Mouse (Mus musculus): ENCODE measurements around the gene St8sia4.

St8sia4 gene

DNA sequence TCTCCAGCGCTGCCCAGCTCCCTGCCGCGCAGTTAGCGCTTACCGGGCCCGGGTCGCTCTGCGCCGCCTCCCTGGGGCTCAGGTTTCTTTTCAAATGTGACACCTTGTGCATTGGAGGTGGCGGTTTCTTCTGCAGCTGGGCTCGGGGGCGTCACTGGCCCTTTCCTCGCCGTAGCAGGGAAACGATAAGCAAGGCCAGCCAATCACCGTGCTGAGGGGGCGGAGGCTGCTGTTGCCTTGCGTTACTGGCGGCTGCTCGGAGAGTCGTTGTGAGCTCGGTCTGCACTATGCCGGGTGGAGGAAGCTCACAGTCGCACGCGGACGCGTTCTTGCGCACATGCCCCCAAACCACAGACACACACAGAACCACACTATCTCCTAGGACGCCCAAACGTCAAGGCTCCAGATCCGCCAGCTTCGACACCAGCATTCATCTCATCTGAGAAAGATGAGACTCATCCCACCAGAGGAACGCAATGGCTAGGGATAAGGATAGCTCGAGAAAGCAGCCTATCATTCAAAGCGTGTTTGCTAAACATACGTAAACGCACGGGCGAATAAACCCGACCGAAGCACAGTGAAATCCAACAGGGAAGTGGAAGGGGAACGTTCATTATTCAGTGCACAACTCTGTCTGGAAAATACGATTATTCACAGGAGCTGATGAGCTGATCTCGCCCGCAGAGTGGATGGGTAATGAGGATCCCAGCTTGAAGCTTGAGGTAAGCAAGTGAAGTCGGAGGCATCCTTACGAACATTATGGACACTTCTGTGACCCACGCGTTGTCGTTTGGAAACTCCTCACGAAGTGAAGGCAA is at the start of gene St8sia4:
St8sia4 (minus strand) TSS at position 137 of the 818 bp plus-strand sequence.
- no peak for DNase-seq (ENCODE audit: low read depth, low spot score)

DNA sequence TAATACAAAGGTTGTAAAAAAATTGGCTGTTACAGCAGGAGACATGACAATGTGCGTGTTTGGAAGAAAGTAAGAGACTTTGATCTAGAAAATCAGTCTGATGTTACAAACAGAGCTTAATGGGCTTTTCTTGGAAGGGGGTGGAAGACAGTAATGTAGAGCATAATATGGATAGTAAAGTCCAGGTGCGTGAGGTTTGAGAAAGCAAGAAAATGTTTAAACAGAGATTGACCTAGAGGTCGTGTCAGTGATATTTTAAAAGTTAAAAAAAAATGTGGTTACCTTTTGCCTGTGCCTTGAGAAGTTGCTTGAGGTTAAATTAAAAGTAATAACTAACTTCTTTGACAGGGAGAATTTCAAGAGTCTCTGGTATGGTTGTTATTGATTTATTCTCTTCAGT is 41.8 kb upstream of the St8sia4 start:
- no peak for DNase-seq (ENCODE audit: low read depth, low spot score)

DNA sequence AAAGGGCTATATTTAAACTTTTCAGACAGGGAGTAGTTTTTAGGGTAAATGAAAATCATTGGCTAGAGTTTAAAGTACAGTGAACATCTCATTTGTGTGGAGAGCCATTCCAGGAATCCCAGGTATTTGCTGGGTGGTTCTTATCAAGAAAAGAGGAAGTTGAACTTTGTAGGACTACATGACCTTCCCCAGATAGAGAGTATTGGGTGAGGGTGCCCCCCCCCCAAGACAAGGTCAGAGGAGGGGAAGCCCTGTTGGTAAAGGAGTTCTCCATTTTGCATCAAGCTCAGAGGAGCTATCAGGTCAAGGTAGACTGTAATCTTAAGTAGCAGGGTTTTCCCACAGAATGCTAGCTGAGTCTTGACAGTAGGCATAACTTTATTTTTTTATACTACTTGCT is 32.5 kb upstream of the St8sia4 start:
- no peak for DNase-seq (ENCODE audit: low read depth, low spot score)

DNA sequence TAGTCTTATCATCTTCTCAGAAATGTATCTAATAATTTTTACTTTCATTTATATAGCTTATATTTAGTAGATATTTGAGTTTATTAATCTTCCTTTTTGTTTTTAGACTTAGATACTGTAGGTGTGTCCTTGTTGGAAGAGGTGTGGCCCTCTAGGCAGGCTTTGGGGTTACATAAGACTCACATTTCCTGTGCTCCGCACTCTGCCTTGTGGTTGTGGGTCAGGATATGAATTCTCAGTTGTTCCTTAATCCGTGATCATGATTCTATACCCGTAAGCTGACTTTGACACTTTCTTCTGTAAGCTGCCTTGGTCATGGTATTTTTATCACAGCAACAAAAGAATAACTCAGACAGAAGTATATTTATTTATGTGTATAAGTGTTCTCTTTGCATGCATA is 6.7 kb upstream of the St8sia4 start:
- no peak for DNase-seq (ENCODE audit: low read depth, low spot score)

DNA sequence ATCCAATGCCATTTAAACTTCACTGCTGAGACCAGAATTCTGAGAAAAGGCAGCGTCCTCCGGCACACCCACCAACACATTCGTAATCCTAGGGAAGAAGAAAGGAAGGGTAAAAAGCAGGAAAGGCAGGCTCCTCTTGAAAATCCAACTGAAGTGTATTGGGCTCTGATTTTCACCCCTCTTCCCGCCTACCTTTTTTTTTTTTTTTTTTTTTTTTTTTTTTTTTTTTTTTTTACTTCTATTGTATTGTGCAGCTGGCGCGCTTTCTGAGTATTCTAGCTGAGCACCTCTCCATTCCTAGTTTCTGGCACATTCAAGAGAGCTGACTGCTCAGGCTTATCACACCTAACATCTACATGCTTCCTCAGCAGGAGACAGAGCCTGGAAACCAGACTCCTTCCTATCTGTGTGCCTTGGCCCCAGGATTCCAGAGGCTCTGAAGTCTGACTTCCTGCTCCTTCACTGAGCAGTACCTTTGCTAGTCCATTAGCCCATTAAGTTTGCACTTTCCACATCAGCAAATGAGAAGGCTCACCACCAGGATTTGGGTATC is 958 bp upstream of the St8sia4 start:
- DNase-seq (ENCODE audit: low read depth, low spot score) = no peak

DNA sequence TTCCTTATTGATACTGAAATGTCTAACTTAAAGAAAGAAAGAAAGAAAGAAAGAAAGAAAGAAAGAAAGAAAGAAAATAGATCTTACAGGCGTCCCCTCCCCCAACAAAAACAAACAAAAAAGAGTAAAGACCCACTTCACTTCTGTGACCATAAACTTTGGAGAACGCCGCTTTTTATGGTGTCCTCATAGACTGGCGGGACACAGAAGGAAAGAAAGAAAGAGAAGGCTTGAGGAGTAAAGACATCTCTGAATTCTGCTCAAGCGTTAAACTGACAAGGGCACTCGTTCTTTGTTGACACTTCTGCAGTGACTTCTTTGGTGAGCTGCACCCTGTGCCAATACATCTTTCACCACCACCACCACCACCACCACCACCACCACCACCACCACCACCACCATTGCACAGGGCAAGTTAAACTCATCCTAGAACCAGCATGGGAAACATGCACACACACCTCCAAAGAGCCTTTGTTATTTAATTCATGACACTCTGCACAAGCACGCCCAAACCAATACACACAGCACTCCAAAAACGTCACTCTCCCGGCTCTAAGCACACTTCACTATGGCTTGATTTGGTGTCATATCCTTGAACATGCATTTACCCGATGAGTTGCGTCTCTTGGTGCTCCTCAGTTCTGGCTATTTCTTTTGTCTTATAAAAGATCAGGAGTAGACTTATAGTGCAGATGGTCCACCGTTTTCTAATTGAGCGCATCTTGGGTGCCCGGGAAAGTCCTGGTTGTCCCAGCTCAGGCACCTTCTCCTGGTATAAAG is 640 bp downstream of the St8sia4 start:
- DNase-seq (ENCODE audit: low read depth, low spot score) = no peak

DNA sequence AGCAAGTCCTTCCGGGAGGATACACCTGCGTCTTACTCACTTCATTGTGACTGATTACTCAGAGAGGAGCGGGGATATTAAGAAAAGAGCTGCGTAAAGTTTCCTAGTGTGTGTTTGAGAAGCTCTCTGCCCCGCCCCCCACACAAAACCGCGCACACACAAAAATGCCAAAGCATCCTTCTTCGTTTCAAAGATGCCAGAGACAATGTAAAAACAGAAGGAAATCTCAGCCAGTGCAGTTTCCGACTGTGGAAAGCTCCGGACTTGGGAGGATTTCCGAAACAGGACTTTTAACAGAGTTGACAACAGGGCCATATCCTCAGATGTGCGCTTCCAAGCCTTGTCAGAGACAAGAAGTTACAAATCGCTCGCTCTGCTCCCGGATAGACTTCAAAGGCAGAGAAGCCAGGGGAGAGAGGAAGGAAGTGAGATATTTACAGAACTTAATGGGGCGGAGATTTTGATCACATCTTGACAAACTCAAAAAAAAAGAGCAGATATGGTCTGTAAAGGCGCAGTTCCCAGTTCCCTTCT is 1.4 kb downstream of the St8sia4 start:
- DNase-seq (ENCODE audit: low read depth, low spot score) = no peak

DNA sequence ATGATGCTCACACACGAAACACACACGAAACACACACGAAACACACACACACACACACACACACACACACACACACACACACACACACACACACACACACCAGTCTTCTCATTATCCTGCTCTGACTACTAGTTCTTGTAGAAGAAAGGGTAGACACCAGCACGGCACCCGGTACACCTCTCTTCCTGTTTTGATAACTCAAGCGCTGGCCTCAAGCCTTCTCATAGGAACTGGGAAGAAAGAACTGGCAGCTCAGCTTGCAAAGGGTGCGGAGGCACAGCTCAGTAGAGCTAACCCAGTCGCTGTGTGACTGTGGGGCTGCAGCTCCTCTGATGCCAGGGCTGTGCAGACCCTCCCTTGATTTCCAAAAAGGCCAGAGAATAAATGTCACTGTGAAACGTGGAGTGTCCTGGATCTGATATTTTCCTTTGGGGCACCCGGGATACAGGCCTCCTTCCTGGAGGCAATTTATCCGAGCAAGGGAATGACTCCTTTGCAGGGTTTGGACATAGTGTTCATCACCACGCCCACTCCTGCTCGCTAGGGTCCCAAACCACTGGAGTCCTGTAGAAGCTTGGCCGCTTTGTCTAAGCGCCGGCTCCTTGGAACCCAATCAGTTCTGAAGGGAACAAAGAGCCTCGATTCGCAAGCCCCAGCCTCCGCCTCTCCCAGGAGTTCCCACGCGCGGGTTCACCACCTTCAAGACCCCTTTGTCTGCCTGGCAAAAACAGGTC is 2.2 kb downstream of the St8sia4 start:
- no peak for DNase-seq (ENCODE audit: low read depth, low spot score)

DNA sequence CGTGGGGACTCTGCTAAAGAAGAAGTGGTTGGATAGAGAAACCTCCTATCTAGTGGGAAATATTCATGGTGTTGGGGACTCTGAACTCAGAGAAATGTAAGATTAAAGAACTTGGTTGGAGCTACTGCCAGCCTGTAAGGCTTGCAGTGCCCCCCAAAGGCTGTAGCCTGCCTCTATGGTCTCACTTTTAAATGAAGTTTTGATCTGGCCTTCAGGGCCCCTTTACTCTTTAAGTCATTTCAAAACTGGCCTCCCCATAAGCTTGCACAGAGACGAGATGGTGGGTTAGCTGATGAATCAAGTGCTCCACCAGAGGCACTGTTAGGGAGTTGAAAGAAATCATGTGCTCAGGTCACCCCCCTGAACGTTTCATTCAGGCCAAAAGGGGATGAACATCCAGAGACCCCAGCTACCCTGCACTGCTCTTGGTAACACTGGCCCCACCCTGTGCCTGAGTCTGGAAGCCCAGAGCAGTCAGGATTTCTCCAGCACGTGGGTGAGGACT is 3.0 kb downstream of the St8sia4 start:
- DNase-seq (ENCODE audit: low read depth, low spot score) = no peak

DNA sequence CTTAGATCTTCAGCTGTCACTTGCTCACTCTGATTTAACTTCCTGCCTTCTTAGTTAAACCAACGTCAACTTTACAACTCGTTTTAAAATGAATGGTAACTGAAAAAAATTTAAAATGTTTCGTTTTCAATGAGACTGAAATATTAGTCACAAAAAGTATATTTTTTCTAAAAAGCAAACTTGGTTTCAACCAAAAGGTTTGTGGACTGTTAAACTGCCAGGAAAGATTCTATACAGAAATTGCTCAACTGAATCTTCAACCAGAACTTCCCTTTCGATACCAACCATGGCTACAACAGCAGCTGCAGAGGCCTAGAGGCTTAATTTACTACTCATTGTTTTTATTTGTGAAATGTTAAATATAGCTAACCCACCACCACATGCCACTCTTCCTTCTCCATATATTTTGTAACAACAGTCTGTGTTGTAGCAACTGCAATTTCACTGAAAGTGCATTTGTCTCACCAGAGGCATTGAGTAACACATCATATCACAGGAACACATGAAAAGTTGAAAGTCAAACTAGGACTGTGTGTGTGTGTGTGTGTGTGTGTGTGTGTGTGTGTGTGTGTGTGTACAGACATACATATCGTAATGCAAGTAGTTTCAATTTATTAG is 10.2 kb downstream of the St8sia4 start:
- no peak for DNase-seq (ENCODE audit: low read depth, low spot score)

DNA sequence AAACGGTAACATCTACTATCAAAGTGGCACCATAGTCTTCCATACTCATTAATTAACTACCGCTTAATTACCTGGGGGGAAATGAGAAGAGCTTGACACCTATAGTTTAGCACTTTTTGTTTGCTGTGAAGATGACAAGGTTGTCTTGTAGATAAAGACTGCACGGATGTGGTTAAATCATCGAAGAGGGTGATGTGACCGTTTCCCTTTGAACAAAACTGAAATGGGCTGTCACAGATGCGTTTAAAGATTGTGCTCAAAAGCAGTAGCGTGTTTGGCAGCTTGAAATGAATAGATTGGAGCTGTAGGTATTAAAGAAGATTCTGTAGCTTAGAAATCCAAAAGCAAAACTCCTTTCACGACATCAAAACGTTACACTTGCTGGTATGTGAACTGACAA is 11.8 kb downstream of the St8sia4 start:
- DNase-seq (ENCODE audit: low read depth, low spot score) = no peak

DNA sequence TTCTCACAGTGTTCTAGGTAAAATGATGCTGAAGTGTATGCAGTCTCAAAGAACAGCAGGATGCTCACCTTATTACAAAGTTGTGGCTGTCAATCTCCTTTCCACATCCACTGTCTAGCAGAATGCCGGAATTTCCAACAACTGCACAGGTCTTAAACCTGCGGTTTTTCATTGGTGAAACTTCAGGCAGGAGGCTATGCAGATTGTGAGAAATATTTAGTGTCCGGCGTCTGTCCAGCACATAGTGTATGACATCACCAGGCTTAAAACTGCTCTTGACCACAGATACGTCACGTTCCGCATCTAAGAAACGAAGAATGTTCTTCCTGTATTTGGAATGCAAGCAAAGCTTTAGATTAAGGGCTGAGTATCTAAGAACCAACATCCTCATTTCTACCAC is 13.9 kb downstream of the St8sia4 start:
- no peak for DNase-seq (ENCODE audit: low read depth, low spot score)

DNA sequence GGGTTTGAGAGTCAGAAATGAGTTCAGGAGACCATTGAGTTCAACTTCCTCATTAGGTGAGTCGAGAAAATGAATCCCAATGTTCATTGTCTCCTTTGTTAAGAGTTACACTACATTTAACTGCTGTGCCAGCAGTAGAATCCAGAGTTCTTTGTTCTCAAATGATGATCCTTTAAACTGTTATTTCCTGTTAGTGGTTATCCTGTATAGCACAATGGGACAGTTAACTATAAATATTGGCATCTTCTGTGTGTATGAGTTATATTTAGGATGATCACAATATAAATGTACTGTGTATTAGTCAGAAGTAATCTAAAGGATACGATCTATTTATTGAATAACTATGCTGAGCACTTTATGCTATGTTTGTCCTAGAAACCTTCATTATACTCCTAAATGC is 23.1 kb downstream of the St8sia4 start:
- DNase-seq (ENCODE audit: low read depth, low spot score) = no peak

DNA sequence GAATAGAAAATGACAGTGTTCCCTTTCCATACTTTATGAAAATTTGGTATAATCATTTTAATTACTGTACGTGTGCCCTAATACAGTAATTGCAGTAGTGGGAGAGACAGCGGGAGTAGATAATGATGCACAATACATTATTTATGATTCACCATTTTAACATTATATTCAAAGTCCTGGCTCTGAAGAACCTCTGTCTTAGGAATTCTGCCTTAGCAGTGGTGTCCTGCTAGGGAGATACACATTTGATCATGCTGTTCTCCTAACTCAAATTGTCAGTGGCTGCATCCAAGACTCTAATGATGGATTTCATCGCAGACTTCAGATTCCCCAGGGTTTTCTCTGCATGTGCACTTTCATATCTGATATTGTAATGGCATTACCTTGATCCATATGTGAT is 28.4 kb downstream of the St8sia4 start:
- DNase-seq (ENCODE audit: low read depth, low spot score) = no peak

DNA sequence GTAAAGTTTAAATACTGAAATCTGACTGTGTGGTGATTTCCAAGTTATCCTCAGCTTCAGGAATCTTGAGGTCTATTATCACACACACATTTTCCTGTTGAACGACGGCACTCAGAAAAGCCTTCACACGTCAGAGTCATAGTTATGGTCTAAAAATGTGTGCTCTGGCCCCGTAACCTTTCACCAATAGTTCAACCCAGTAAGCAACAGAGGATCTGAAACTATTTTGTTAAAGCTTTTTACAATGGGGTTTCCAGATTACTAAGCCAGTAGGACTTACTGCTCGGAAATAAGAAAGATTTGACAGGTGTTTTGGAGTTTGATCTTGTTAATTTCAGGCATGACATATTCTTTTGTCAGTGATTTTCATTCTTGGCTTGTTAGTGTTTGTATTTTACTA is 43.0 kb downstream of the St8sia4 start:
- DNase-seq (ENCODE audit: low read depth, low spot score) = no peak

DNA sequence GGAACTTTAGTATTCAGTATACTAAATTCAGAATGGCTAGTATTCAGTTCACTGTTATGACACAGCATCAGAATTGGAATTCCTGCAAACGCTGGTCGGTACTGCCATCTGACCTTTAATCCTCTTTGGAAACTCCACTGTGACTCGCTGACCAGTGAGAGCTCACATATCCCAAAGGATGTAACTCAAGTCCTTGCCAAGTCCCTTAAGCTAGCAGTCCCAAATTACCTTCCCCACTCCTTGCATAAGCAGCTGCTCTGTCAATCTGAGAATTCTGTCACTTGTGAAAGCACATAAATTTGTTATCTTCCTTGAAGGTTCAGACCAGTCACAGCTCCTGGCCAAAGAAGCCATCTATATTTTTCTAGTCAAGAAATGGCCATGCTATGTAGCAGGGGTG is 48.7 kb downstream of the St8sia4 start:
- no peak for DNase-seq (ENCODE audit: low read depth, low spot score)

DNA sequence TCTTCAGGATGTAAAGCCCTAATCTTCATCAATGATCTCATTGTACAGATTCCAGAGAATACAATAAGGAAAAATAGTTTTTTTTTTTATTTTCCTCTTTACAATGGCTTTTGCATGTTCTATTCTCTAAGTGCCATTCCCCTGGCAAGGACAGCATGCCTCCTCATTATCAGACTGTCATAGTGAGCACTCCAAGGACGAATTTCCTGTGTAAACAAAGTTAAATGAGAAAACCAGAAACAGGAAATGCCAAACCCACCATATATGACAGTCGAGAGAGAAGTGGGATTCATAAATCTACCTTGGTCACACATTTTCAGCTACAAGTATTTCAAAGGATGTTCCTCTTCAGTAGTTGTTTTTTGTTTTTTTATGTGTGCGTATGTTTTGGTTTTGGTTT is 49.2 kb downstream of the St8sia4 start:
- no peak for DNase-seq (ENCODE audit: low read depth, low spot score)

DNA sequence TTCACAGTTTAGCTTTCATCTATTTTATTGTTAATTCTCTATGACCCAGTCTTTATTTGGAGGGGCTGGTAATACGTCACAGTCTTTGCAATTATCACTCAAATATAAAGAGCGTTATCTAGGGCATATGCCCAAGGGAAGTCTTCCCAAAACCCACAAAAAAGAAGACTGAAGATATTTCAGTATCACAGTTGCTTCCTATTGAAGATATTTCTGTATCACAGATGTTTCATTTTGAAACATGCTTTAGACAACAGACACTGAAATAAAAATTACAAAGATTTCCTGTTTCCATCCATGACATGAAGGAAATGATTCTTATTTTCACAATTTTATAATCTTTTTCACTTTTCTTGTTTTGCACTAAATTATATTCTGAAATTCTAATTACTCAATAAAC is 57.4 kb downstream of the St8sia4 start:
- no peak for DNase-seq (ENCODE audit: low read depth, low spot score)

DNA sequence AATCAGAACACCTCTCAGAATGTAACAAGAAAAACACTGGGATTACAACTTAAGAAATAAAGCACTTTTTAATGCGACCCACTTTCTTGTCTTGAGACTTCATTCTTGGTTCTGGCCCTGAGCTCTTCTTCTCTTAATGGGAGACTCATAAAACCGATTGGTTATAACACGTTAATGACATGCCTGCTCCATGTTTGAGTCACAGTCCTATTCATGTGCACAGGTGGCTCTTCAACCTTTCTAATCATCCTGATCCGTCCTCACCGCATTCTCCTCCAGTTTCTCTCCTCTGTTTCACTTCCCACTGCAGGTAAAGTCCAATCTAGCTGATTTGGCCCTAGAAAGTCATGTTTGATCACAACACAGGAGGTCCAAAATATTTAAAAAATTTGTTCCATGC is 58.3 kb downstream of the St8sia4 start:
- DNase-seq (ENCODE audit: low read depth, low spot score) = no peak

DNA sequence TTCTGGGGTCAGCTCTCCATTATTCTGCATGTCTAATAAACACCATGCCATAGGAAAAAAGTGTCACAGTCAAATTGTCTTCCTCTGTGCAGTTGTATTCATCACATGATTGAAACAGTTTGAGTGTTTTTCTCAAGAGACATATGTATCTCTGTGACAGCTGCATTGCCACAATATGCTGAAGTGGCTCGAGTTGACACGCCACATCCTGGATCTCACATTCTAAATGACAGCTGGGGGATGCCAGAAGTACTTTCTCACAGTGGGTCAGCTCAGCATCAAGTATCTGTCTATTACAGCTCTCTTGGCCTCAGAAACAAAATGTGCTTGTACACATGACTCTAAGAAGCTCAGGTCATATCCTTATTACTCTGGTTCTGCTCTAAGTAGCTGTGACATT is 61.9 kb downstream of the St8sia4 start:
- DNase-seq (ENCODE audit: low read depth, low spot score) = no peak

DNA sequence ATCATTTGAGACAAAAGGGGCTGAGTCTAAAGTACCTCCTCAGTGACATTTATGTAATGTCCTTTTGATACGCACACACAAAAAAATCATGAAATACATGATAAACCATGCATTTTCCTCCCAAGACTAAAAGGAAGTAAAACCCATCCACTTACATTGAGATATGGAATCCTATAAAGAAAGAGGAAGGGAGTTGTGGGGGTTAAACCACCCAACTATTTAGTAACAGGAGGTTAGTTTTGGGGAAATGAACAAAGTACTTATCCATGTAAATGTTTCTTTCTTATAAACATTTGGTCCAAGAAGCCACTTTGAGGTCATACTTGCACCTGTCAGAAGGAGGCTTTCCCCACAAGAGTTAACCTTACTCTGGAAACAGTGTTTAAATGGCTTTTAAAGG is 69.3 kb downstream of the St8sia4 start:
- no peak for DNase-seq (ENCODE audit: low read depth, low spot score)
